Mouse (Mus musculus): ENCODE data around the gene Gm20773. TPM values are rescaled to one million over a fixed set of nuclear protein-coding genes. Genes with fewer than 3 reads are reported as not detected.
"Not testable (repeated sequence)": the region's sequence is repeated elsewhere in the genome, so short reads cannot be mapped to it uniquely, and the experiment has no call there.

Gene Gm20773
- not detected in 2 replicates for polyA plus RNA-seq (2015; fragmentation: Nextera tagmentation; extraction: Ambion mirVana)

DNA sequence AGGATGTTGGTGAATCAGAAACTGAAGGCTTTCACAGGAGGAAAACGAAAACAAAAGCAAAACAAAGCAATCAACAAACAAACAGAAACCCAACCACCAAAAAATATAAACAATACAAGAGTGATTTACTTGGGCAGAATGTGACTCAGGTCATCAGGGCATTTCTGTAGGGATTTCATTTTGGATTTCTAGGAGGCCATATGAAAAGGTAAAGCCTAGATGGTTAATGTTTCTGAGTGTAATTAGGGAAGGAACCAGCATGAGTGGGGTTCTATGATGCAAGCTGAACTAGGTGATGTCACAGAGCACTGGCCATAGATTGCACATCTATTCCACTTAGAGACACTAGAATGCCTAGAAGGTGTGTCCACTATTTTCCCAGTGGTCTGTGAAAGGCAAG, at the start of gene Gm20773:
Gene Gm20773 (plus strand): TSS at position 301 of the 400 bp plus-strand sequence.
- DNase-seq (ENCODE audit: low spot score); H3K36me3 ChIP-seq (ENCODE audit: insufficient read depth, low read length); H3K27me3 ChIP-seq (replicated peaks; ENCODE audit: insufficient read depth, low read length); H3K9me3 ChIP-seq (ENCODE audit: low read length); H3K4me2 ChIP-seq (replicated peaks; ENCODE audit: low read depth, low read length); H3K27ac ChIP-seq (ENCODE audit: low read length); H3K4me3 ChIP-seq (ENCODE audit: low read depth, low read length); H3K9ac ChIP-seq (replicated peaks; ENCODE audit: low read depth); H3K4me1 ChIP-seq (ENCODE audit: insufficient read depth, low read depth, low read length); ATAC-seq: not testable (repeated sequence)
- no CpG with 5 or more reads among the region's 1 CpGs for WGBS

DNA sequence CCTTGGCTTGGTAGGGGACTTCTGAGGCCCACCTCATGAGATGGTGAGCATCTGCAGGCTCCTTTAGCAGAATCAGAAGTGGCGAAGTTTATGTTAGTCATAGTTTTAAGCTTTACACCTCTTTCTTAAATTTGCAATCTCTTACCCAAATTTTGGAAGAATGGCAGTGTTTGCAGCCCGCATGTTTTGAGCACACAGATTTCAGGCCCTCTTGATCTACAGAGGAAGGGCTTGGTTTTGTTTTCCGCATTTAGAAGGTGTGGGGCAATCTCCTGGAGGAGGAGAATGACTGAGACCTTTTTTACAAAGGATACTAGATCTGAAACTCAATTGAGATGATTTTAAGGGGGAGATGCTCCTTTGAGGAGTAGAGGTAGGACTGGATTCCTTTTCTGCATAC, 28.3 kb upstream of the Gm20773 start, which contains the start of gene Gm21866:
Gene Gm21866 (minus strand): TSS at position 101 of the 400 bp plus-strand sequence.
- H3K9ac ChIP-seq (replicated peaks; ENCODE audit: low read depth); DNase-seq (ENCODE audit: low spot score); H3K4me3 ChIP-seq (ENCODE audit: low read depth, low read length); H3K9me3 ChIP-seq (ENCODE audit: low read length); H3K27ac ChIP-seq (ENCODE audit: low read length); H3K4me2 ChIP-seq (replicated peaks; ENCODE audit: low read depth, low read length); ATAC-seq; H3K36me3 ChIP-seq (ENCODE audit: insufficient read depth, low read length); H3K27me3 ChIP-seq (replicated peaks; ENCODE audit: insufficient read depth, low read length); H3K4me1 ChIP-seq (ENCODE audit: insufficient read depth, low read depth, low read length): not testable (repeated sequence)
- WGBS: 33% methylated on average over 1 of the region's 3 CpGs

Other genes starting within 250 kb of the Gm20773 start
- gene Gm21440, start 241.6 kb upstream of the Gm20773 start, polyA plus RNA-seq (2015; fragmentation: Nextera tagmentation; extraction: Ambion mirVana): not detected in 2 replicates
- gene Gm21454, start 241.6 kb upstream of the Gm20773 start, polyA plus RNA-seq (2015; fragmentation: Nextera tagmentation; extraction: Ambion mirVana): not detected in 2 replicates
- not detected in 2 replicates for gene Gm21725, start 145.0 kb upstream of the Gm20773 start, polyA plus RNA-seq (2015; fragmentation: Nextera tagmentation; extraction: Ambion mirVana)
- gene Gm21866, start 28.4 kb upstream of the Gm20773 start, polyA plus RNA-seq (2015; fragmentation: Nextera tagmentation; extraction: Ambion mirVana): not detected in 2 replicates

Measured in lung, postnatal 0 days (tissue).